Mouse (Mus musculus): Measurements from ENCODE around the gene Fut2. TPM values are rescaled to one million over a fixed set of nuclear protein-coding genes. Genes with fewer than 3 reads are reported as not detected.
"Not testable (repeated sequence)": the region's sequence is repeated elsewhere in the genome, so short reads cannot be mapped to it uniquely, and the experiment has no call there.

The Fut2 gene
- polyA plus RNA-seq, 1 experiment from 2014 or later = 6.7 TPM

DNA sequence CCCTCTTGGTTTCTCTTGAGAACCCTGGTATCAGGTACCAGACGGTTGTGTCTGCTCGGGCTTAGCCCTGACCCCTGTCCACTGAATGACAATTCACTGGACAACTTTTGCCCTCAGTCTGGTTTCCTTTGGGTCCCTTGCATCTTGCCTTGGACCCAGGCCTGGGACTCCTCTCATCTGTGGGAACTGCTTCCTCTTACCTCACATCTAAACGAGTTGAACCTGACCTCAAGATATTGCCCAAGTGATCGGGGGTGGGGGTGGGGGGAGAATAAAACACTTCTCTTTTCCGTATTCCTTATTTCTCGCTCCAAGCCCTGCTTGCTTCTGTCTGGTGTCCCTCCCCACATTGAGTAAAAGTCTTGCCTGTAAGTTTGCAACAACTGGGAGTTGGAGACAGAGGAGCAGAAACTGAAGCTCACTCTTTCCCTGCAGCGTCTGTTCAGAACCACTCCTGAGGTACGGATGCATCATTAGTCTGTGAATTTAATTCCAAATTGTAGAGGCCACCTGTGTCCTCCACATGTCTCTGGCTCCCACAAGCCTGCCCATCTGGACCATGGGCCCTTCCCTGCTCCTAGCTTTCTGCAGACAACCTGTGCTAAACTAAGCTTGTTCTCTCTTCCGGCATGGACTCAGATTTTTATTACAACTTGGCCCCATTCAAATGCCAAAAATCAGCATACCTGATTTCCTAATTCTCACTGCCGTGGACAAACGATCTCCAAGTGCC lies 5.3 kb downstream of the Fut2 start:
- no peak overlapping the region for H3K4me2 ChIP-seq
- H3K4me3 ChIP-seq (replicated peaks) = no peak overlapping the region
- no peaks in the 10 kb centered on the region for H3K36me3 ChIP-seq
- H3K9ac ChIP-seq = no peak overlapping the region
- no peak overlapping the region for H3K27ac ChIP-seq
- no peaks in the 10 kb centered on the region for H3K9me3 ChIP-seq
- 75% methylated on average over 11 of the region's 11 CpGs for WGBS
- no peaks in the 10 kb centered on the region for H3K27me3 ChIP-seq (replicated peaks)
- ATAC-seq (ENCODE audit: insufficient read depth, low FRiP score, low read depth) = no peak
- H3K4me1 ChIP-seq = peaks cover 10% of the 10 kb centered on the region; the same call in 1 of the 2 replicates

DNA sequence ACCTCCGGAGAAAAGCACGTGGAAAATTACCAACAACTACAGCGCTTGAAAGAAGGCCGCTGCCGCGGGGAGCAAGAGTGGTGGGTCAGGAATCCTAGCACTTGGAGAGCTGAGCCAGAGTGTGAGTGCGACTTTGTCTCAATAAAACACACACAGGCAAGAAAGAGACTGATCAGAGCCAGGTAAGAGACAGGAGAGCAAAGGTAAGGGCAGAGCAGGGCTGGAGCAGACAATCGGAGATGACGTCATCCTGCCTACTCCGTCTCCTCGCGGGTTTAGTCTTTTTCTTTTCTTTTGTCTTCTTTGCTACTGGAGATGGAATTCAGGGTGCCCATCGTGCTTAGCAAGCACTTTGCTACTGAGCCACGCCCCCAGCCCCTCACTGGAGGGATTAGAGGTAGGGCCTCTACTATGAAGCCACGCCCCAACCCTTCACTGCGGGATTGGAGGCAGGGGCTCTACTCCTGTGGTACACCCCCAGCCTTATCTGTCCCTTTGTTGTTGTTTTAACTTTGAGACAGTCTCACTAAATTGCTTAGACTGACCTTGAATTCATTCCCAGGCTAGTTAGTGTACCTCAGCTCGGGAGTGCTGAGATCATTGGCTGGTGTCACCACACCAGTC lies 11.7 kb downstream of the Fut2 start:
- Histone ChIP-seq H3K4me1 (no peaks in the 10 kb centered on the region), H3K36me3 (no peaks in the 10 kb centered on the region), H3K27ac (no peak overlapping the region), H3K4me3 (replicated peaks) (0 out of 2 replicates have a peak overlapping the region, but pooled peaks have one; percentile 11), H3K9me3 (no peaks in the 10 kb centered on the region), H3K4me2 (peak overlapping the region; percentile 47), H3K9ac (no peak overlapping the region), H3K27me3 (replicated peaks) (no peaks in the 10 kb centered on the region)
- peak; percentile 63 for ATAC-seq (ENCODE audit: insufficient read depth, low FRiP score, low read depth)
- WGBS = 34% methylated on average over 17 of the region's 17 CpGs

DNA sequence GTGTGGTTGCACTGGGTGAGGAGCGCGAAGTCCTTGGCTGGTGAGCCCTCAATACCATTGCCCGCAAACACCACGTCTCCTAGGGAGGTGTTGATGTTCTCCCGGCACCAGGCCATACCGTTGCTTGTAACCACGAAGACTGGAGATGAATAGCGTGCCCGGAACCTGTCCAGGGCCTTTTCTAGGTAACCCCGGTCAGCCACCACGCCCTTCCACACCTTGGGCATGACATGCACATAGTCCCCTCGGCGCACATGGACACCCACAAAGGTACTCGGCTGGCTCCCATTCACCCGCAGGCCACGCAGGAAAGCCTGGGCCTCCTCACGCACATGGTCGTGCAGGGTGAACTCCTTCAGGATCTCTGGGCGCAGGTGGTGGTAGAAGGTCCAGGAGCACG lies 15.7 kb downstream of the Fut2 start:
- not testable (repeated sequence) for H3K9me3 ChIP-seq; H3K4me3 ChIP-seq (replicated peaks); H3K4me1 ChIP-seq; H3K27ac ChIP-seq; H3K27me3 ChIP-seq (replicated peaks); ATAC-seq (ENCODE audit: insufficient read depth, low FRiP score, low read depth); H3K36me3 ChIP-seq; H3K9ac ChIP-seq; H3K4me2 ChIP-seq
- 94% methylated on average over 20 of the region's 20 CpGs for WGBS

DNA sequence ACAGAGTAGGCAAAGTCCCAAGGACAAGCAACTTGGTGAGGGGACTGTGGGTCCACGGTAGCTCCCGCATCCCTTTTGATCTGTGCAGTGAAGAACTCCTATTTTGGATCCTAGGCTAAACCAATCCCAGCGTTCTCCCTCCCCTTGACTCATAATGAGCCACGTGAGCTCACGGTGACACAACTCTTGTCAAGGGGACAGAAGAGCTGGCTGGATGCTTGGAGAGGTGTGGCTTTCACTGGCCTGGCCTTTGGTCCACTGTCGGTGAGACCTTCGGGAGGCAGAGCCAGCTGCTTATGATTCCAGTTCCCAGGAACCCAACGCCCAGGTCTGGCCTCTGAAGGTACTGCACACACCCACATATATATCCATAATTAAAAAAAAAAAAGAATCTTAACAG lies 16.8 kb downstream of the Fut2 start:
- Histone ChIP-seq H3K36me3 (no peaks in the 10 kb centered on the region), H3K4me3 (replicated peaks) (no peak overlapping the region), H3K4me1 (peaks cover under 1% of the 10 kb centered on the region), H3K27me3 (replicated peaks) (no peaks in the 10 kb centered on the region), H3K9ac (no peak overlapping the region), H3K9me3 (no peaks in the 10 kb centered on the region), H3K27ac (no peak overlapping the region), H3K4me2 (no peak overlapping the region)
- 73% methylated on average over 8 of the region's 8 CpGs for WGBS
- ATAC-seq (ENCODE audit: insufficient read depth, low FRiP score, low read depth) = no peak

DNA sequence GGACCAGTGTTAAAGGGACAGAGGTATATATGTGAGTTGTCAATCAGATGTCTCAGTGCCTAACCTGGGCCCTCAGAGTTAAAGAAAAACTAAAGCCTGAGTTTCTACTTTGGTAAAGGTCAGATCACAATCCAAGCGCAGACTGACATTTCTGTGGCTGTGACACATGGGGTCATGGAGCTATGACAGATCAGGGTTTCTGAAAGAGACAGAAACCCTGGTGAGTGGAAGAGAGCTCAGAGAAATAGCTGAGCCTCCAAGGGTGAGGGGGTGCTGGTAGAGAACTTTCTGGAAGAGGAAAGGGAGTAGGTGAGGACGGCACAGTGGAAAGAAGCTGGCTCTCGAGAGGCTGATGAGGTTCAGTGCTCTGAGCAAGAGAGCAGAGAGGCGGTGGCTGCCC lies 19.5 kb downstream of the Fut2 start:
- no peaks in the 10 kb centered on the region for H3K9me3 ChIP-seq
- no peak overlapping the region for H3K9ac ChIP-seq
- WGBS = 78% methylated on average over 4 of the region's 4 CpGs
- ATAC-seq (ENCODE audit: insufficient read depth, low FRiP score, low read depth) = no peak
- H3K27ac ChIP-seq = no peak overlapping the region
- H3K36me3 ChIP-seq = no peaks in the 10 kb centered on the region
- H3K4me3 ChIP-seq (replicated peaks) = no peak overlapping the region
- H3K27me3 ChIP-seq (replicated peaks) = no peaks in the 10 kb centered on the region
- H3K4me1 ChIP-seq = peaks cover 19% of the 10 kb centered on the region
- H3K4me2 ChIP-seq = no peak overlapping the region

DNA sequence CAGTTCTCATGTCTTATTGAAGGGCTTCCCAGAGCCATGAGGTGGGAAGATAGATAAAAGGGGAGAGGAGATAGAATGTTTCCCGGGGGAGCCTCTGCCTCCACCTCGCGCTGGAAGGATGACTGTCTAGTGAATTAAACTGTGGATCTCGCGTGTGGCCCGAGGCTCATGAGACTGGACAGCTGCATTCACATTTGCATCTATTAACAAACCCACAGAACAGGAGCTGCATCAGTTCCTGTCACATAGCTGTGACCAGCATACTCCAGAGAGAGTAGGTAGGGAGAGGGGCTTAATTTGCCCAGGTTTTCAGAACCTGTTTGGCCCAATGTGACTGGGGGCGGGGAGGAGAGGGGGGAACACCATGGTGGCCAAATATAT lies 20.6 kb downstream of the Fut2 start:
- no peak overlapping the region for H3K4me2 ChIP-seq
- H3K27ac ChIP-seq = no peak overlapping the region
- ATAC-seq (ENCODE audit: insufficient read depth, low FRiP score, low read depth) = no peak
- H3K36me3 ChIP-seq = no peaks in the 10 kb centered on the region
- WGBS = 90% methylated on average over 7 of the region's 7 CpGs
- peaks cover 30% of the 10 kb centered on the region for H3K4me1 ChIP-seq
- H3K27me3 ChIP-seq (replicated peaks) = no peaks in the 10 kb centered on the region
- no peaks in the 10 kb centered on the region for H3K9me3 ChIP-seq
- no peak overlapping the region for H3K4me3 ChIP-seq (replicated peaks)
- H3K9ac ChIP-seq = no peak overlapping the region

DNA sequence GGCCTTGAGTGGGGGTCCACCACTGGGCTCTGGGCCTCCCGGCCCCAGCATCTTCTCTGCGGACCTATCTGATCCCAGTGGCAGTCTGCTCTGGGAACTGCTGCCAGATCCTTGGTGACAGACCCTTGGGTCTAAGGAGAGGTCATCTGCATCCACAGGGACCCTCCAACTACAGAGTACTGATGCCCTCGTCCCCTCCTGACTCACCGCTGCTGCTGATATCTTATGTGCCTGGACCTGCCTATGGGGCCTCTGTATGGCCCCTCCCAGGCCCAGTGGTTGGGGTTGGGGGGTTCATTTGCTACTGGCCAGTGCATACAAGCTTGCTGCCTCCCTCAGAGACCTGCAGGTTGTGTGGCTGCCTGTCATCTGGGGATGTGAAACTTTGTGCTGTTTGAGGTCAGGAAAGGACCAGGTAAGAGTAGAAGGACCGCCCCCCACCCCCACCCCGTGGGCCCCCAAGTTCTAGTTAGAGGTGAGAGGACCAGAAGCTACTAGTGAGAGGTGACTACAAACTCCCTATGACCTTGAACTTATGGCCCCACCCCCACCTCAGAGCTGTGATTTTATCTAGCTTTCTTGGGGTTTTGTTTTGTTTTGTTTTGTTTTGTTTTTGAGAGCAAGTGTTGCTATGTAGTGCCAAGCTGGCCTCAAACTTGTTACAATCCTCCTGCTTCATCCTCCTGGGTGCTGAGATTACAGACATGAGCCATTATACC lies 21.2 kb downstream of the Fut2 start:
- 0 out of 2 replicates have a peak overlapping the region, but pooled peaks have one; percentile 88 for H3K27ac ChIP-seq
- no peak for ATAC-seq (ENCODE audit: insufficient read depth, low FRiP score, low read depth)
- 63% methylated on average over 6 of the region's 6 CpGs for WGBS
- H3K27me3 ChIP-seq (replicated peaks) = no peaks in the 10 kb centered on the region
- H3K4me2 ChIP-seq = peak overlapping the region; percentile 83
- no peaks in the 10 kb centered on the region for H3K36me3 ChIP-seq
- no peak overlapping the region for H3K9ac ChIP-seq
- H3K9me3 ChIP-seq = no peaks in the 10 kb centered on the region
- peaks cover 31% of the 10 kb centered on the region for H3K4me1 ChIP-seq
- H3K4me3 ChIP-seq (replicated peaks) = no peak overlapping the region

DNA sequence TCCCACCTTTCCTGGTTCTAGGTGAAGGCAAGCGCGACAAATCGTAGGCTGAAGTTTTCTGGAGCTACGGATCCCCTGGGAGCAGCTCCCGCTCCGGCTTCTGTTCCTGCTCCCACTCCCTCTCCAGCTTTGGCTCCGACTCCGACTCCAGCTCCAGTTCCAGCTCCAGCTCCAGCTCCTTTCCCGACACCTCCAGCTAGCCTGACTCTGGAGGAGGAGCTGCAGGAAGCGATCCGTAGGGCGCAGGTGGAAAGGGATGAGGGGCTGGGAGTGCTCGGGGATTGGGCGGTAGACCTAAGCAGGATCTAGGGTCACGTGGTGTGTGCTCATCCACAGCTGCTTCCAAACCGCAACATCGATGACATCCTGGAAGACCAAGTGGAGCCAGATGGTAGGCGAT lies 22.0 kb downstream of the Fut2 start:
- H3K27ac ChIP-seq = peak overlapping the region; percentile 88
- peak overlapping the region; percentile 83 for H3K4me2 ChIP-seq
- 9% methylated on average over 18 of the region's 18 CpGs for WGBS
- peaks cover 35% of the 10 kb centered on the region for H3K4me1 ChIP-seq
- H3K9me3 ChIP-seq = no peaks in the 10 kb centered on the region
- no peaks in the 10 kb centered on the region for H3K36me3 ChIP-seq
- peak; percentile 15; the same call in 1 of the 2 replicates for ATAC-seq (ENCODE audit: insufficient read depth, low FRiP score, low read depth)
- no peaks in the 10 kb centered on the region for H3K27me3 ChIP-seq (replicated peaks)
- peak overlapping the region; percentile 47 for H3K4me3 ChIP-seq (replicated peaks)
- no peak overlapping the region for H3K9ac ChIP-seq

DNA sequence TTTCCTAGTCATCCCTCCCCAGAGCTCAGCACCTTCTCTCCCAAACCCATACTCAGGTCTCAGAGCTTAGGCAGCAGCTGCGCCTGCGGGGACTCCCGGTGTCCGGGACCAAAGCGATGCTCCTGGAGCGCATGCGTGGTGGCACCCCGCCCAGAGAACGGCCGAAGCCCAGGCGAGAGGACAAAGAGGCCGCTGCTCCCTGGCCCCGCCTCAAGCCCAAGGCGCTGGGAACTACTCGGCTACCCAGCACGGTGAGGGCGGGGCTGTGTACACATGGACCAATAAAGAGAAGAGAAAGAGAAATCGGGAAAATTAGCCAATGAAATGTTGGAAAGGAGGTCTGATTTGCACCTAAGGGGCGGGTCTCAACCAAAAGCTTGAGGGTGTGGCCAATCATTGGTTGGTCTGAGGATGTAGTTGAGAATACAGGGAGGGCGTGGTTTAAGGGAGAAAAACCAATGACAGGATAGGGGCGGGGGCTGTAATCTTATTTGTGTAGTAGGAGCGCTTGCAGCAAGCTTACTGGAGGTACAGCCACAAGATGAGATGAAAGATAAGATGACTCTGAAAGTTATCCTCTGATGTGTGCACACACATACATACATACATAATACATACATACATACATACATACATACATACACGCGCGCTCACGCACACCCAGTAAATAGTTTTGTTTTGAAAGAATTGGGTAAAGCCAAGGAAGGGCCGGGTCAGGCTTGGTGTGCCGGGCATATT lies 22.6 kb downstream of the Fut2 start:
- H3K9me3 ChIP-seq = no peaks in the 10 kb centered on the region
- peaks cover 37% of the 10 kb centered on the region for H3K4me1 ChIP-seq
- H3K4me2 ChIP-seq = peak overlapping the region; percentile 83
- WGBS = 4% methylated on average over 28 of the region's 28 CpGs
- no peaks in the 10 kb centered on the region for H3K27me3 ChIP-seq (replicated peaks)
- peak overlapping the region; percentile 88 for H3K27ac ChIP-seq
- no peaks in the 10 kb centered on the region for H3K36me3 ChIP-seq
- H3K4me3 ChIP-seq (replicated peaks) = peak overlapping the region; percentile 47
- peak; percentile 90 for ATAC-seq (ENCODE audit: insufficient read depth, low FRiP score, low read depth)
- H3K9ac ChIP-seq = peak overlapping the region; percentile 53

DNA sequence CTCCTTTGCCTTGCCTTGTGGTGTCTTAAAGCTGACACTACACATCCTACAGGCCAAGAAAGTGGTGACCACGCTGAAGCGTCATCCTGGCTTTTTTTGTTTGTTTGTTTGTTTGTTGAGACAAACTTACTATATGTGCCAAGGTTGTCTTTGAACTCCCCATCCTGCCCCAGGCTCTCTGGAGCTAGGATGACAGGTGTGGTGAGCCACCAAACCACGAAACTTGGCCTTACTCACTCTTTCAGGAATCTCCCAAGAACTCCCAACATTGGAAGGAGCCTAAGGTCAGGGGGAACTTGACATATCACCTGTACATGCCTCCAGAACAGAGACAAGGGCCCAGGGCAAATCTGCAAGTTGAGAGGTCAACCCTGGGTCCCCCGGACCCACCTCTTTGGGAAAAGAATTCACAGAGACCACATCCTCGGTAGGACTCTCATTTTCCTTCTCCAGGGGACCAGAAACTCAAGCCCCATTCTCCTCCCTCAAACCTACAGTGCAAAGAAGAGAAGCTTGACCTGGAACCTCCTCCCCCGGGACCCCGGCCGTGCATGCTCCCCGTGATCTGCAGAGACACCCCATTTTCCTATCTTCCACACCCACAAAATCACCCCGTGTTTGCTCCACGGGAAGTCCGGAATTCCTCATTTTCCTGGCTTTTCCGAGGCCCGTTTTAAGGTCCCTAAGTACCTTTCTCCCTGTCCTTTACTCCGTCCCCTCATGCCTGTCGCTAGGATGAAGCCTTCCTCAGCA lies 23.5 kb downstream of the Fut2 start:
- H3K27me3 ChIP-seq (replicated peaks) = no peaks in the 10 kb centered on the region
- H3K9me3 ChIP-seq = no peaks in the 10 kb centered on the region
- H3K4me3 ChIP-seq (replicated peaks) = peak overlapping the region; percentile 47
- H3K9ac ChIP-seq = peak overlapping the region; percentile 53
- H3K27ac ChIP-seq = peak overlapping the region; percentile 88
- H3K4me2 ChIP-seq = peak overlapping the region; percentile 83
- no peaks in the 10 kb centered on the region for H3K36me3 ChIP-seq
- peaks cover 42% of the 10 kb centered on the region for H3K4me1 ChIP-seq
- no peak for ATAC-seq (ENCODE audit: insufficient read depth, low FRiP score, low read depth)
- 31% methylated on average over 16 of the region's 16 CpGs for WGBS

DNA sequence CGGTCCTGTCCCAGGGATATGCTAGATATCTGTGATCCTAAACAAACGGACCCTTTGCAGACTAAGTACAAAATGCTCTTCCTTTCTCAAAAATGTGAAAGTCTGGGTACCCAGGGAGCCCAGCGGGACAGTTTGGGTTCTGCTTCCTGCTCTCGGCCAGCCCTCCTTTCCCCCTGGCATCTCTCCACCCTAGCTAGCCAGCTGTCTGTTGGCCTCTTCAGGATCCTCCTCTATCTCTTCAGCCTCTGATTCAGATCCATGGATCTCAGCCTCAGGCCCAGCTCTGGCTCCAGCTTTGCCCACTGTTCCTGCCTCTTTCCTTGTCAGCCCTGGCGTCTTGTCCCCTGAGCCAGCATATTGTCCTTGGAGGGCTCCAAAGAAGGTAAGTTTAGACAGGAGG lies 24.1 kb downstream of the Fut2 start:
- Histone ChIP-seq H3K36me3 (no peaks in the 10 kb centered on the region), H3K4me2 (peak overlapping the region; percentile 83), H3K9me3 (no peaks in the 10 kb centered on the region), H3K4me3 (replicated peaks) (peak overlapping the region; percentile 47), H3K27me3 (replicated peaks) (no peaks in the 10 kb centered on the region), H3K9ac (no peak overlapping the region), H3K4me1 (peaks cover 42% of the 10 kb centered on the region), H3K27ac (peak overlapping the region; percentile 88; the same call in 1 of the 2 replicates)
- 75% methylated on average over 5 of the region's 5 CpGs for WGBS
- no peak for ATAC-seq (ENCODE audit: insufficient read depth, low FRiP score, low read depth)
